Mouse (Mus musculus) brain, embryonic 14.5 days (tissue): ENCODE measurements at regions not wholly inside any gene's neighbourhood (a gene's known extent, or its start where the extent isn't known, plus 50 kb on each side); places are given as distances from the start of the nearest gene placed in this dataset.

Experiments
- DNase-seq: peaks from one replicate; pipeline ENCODE4 v3.0.0-alpha.2; 2011; ENCODE audit warnings: low read depth
- CTCF ChIP-seq: fragments of 200-500 bp; IDR thresholded peaks from 2 replicates; pipeline ENCODE4 v1.5.1; 2012; ENCODE audit warnings: inconsistent platforms, mild to moderate bottlenecking, moderate library complexity, borderline replicate concordance; ENCODE audit not compliant: insufficient read depth, insufficient read length; ENCODE audit errors: extremely low read depth
- POLR2A ChIP-seq: fragments of 200-500 bp; IDR thresholded peaks from 2 replicates; pipeline ENCODE4 v1.6.1; 2012; ENCODE audit warnings: mild to moderate bottlenecking, inconsistent platforms, borderline replicate concordance; ENCODE audit not compliant: poor library complexity, insufficient read depth, insufficient read length, severe bottlenecking; ENCODE audit errors: extremely low read depth

DNA sequence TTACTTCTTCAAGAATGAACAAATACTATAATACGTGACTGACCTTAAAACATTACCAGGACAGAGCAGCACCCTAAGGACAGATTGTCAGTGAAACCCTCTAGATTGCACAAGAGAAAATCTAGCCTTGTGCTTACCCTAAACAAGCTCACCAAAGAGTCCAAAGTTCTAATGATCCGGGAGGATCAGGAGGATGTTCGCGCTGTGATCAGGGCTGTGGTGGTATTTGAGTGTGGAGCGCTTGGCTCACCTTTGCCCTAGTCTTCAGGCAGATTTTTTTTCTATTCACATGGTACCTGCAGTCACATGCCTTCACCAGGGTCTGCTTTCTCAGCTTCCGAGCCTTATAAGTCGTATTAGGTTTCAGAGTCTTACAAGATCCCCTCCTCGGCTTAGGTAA lies 65.3 kb upstream of the Abcd3 start:
- DNase-seq: no peak
- no peak for TF ChIP-seq CTCF
- no peak for TF ChIP-seq POLR2A

DNA sequence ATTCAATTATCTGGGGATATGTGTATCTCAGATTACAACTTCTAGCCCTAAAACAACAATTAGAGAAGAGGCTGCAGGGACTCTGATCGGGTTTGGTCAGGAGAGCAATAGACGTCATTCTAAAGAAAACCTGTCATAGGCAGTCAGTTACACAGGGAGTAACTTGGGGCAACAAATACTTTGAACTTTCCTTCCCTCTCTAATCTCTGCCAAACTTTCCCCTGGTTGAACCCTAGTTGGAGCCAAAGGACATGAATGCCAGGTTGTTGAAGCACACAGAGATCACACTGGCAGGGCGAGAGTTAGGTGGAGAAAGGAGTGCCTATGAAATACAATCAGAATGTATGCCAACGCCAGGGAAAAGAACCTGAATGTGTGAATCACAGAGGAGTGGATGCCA lies 60.0 kb upstream of the Abcd3 start:
- DNase-seq: no peak
- TF ChIP-seq CTCF: no peak
- TF ChIP-seq POLR2A: no peak

DNA sequence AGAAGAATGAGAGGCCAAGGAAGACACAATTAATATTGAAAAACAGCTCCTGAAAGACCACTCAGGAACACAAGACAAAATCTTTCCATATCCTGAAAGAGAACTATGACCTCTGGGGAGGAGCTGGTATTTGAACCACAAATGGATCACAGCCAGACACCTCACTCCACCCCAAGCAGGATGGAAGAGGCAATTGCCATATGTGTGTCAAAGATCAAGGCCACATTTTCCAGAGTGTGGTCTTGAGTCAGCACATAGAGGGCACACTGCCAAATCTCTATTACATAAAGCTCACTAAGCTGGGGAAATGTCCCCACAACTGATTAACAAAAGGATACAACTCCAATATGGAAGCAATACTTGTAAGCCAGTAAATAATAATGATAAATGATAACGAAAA lies 59.5 kb upstream of the Abcd3 start:
- TF ChIP-seq CTCF (no peak), POLR2A (no peak)

DNA sequence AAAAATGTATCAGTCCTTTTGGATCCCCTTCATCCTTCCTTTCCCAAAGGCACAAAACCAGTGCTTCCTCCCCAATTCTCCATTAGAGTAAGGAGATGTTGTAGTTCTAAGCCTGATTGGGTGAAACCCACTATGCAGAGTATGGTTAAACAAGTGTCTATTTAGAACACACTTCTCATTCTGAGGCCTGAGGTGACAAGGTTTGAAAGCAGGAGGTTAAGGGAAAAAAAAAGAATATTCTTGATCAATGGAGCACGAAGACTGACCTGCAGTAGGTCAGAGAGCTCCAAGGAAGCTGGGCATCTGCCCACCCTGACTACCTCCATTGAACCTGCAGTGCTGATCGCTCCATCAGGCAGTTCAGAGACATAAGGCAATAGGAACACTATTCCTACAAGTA lies 58.5 kb upstream of the Abcd3 start:
- TF ChIP-seq POLR2A (no peak), CTCF (no peak)
- DNase-seq: no peak

More for the DNA sequence above, 59.5 kb upstream of the Abcd3 start:
- no peak for DNase-seq

DNA sequence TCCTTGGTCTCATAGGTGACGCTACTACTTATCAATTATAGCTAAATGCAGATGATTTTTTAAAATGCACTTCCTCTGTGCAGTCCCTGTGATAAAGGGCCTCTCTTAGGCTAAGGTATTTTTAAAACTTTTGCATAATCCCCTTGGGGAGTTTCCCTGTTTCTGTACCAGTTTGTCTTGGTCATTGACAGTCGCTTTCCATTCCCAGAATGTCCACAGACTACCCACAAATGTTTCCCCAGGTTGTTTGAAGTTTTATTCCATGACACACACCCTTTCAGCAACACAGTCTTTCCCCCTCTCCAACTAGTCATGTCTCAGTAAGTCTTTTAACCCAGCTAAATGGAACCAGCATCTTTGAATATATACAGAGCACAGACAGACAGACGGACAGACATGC lies 57.6 kb upstream of the Abcd3 start:
- DNase-seq: no peak
- TF ChIP-seq POLR2A: no peak
- no peak for TF ChIP-seq CTCF

DNA sequence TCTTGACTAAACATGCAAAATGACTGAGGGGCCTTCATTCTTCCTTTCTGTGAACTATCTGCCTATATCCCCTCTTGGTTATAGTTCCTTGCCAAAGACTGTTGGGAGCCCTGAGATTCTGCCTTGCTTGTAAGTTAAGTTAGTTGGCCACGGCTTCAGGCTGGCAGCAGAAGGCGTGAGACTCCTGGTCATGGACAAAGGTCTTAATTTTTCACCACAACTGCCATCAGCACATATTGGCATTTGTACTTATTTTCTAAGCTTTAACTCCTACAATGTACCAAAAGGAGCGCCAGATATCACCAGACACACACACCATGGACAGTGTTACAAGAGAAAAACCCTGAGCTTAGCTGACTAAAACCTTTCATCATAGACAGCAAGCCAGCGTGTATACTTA lies 56.7 kb upstream of the Abcd3 start:
- no peak for DNase-seq
- no peak for TF ChIP-seq CTCF
- TF ChIP-seq POLR2A: no peak

DNA sequence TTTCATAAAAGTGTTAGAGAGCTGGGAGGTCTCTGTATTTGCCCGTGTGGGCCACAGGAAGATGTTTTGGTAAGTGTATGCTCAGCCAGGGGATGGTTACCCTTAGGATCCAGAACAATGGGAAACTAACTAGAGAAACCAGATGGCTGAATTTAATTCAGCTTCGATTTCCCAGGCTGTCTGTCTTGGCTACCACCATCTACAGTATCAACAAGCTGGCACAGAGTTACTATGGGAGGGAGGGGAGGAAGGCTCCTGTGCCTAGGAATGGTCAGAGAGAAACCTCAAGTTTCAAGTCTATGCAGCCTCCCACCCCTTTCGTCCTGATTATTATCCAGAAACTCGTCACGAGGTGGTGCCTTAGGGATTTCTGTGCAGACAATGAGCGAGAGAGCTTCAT lies 55.6 kb upstream of the Abcd3 start:
- DNase-seq: peak; percentile 44
- TF ChIP-seq POLR2A (no peak), CTCF (no peak)

DNA sequence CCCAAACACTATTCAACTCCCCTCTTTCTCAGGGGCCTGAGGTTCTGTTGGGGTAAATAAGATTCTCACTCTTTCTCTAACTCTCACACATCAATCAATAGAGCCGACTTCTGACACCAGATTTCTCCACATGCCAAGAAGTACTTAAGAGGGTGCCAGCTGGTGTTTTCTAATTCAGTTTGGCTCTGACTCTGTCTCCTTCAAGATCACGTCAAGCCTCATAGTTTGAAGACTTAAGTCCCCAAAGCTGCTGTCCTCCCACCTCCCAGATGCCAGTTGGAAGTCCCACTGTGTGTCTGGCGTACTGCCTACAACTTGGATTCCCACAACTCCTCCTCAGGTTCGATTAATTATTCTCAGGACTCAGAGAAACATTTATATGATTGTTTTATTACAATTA lies 54.6 kb upstream of the Abcd3 start:
- TF ChIP-seq CTCF (no peak), POLR2A (no peak)
- DNase-seq: peak; percentile 86

DNA sequence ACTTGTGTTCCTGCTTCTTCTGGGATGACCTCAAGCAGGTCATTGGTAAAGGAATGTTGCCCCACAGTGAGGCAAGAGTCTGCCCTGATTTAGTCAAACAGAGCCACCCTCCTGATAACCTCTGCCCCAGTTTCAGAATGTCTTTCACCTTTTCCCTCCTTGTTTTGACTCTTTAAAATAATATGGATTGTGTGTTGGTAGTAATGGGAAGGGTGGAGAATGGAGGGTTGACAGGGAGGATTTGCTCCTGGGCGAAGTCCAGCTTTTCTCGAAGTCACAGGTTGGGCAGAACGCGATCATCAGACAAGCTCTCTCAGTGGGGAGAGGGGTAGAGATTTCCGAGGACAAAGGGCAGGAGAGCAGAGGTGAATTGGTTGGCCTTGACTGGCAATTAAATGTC lies 52.2 kb upstream of the Abcd3 start:
- no peak for DNase-seq
- TF ChIP-seq POLR2A: no peak
- TF ChIP-seq CTCF: no peak

DNA sequence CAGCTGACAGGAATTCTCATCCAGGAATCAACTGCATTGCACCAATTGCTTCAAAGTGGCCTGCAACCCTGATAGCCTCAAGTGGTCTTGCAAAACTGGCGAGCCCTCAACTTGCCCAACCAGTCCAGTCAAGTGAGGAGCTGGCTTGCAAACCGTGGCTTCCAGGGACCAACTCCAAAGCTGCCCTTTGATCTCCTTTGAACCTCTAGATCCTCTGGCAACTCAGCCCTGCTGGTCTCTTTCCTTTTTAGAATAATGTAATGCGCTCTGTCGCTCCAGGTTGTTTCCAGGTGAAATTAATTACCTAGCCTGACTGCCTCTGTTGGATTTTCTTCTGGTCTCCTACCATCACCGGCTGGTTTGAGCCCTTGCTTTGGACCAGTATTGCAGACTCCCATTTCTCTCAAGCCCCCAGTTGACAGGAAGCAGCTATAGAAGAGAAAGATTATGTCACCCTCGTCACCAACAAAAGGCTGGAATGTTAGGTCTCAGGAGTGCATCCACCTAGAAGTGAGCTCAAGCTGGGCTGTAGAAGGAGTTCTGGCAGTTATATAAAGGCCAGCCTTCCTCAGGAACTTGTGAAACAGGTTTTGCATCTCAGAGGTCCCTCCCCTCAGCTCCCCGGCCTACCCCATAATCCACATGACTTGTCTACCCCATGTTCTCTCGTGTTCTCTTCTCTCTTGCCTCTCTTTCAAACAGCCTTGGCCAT lies 49.8 kb upstream of the Abcd3 start:
- no peak for TF ChIP-seq CTCF
- TF ChIP-seq POLR2A: no peak
- DNase-seq: no peak
